Mouse (Mus musculus) G1E (cell line): ENCODE data around the gene Cptp.

Source experiments
- CTCF ChIP-seq: IDR thresholded peaks from 2 replicates; pipeline ENCODE4 v1.5.1; 2012; ENCODE audit warnings: low read depth, low read length, inconsistent platforms, mixed read lengths
- GATA1 ChIP-seq: IDR thresholded peaks from 2 replicates; pipeline ENCODE4 v1.6.1; 2012; ENCODE audit warnings: borderline replicate concordance, low read length, inconsistent platforms, mixed read lengths
- GATA2 ChIP-seq: IDR thresholded peaks from 2 replicates; pipeline ENCODE4 v1.6.1; 2012; ENCODE audit warnings: low read depth, low read length, inconsistent platforms, borderline replicate concordance
- POLR2AphosphoS5 ChIP-seq: IDR thresholded peaks from 2 replicates; pipeline ENCODE4 v1.6.1; 2012; ENCODE audit warnings: low read depth, low read length, inconsistent platforms; ENCODE audit not compliant: insufficient replicate concordance
- TAL1 ChIP-seq: conservative IDR thresholded peaks from 2 replicates; pipeline ENCODE4 v1.6.1; 2012; ENCODE audit warnings: low read depth, low read length, inconsistent platforms, mixed read lengths

DNA sequence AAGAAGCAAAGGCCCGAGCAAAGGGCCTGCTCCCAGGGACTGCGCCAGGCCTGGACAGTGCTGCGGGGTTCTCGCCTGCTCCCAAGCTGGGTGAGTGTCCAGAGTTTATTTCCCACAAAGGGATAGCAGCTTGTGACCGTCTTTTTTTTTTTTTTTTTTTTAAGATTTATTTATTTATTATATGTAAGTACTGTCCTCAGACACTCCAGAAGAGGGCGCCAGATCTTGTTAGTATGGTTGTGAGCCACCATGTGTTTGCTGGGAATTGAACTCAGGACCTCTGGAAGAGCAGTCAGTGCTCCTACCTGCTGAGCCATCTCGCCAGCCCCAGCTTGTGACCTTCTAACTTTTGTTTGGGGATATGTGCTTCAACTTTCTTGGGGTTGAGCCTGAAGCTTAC lies 48.2 kb downstream of the Cptp start:
- no peak for TF ChIP-seq TAL1
- no peak for TF ChIP-seq CTCF
- no peak for TF ChIP-seq GATA1
- no peak for TF ChIP-seq POLR2AphosphoS5
- TF ChIP-seq GATA2, result no peak
